Mouse (Mus musculus): ENCODE data around the gene Clec18a. TPM values are rescaled to one million over a fixed set of nuclear protein-coding genes. Genes with fewer than 3 reads are reported as not detected.

The Clec18a gene
- polyA plus RNA-seq, 1 experiment, result 0.71 TPM

- no peak for DNase-seq (ENCODE audit: low read depth)
Measured at GRCm38 (mm10) chr8:111055031-111055634, 37.1 kb downstream of the Clec18a start.

GRCm38 (mm10) chr8:111053827-111054518, 38.3 kb downstream of the Clec18a start:
- TF ChIP-seq POLR2A (IDR thresholded peaks at IDR 0.05; ENCODE audit: borderline replicate concordance, extremely low read depth, insufficient read depth, insufficient read length, poor library complexity, severe bottlenecking) (no peak), CTCF (IDR thresholded peaks at IDR 0.05; ENCODE audit: borderline replicate concordance, extremely low read depth, insufficient read depth, insufficient read length) (no peak)
- DNase-seq (ENCODE audit: low read depth), result no peak

More at GRCm38 (mm10) chr8:111055031-111055634, 37.1 kb downstream of the Clec18a start:
- TF ChIP-seq CTCF (IDR thresholded peaks at IDR 0.05; ENCODE audit: borderline replicate concordance, extremely low read depth, insufficient read depth, insufficient read length) (no peak), POLR2A (IDR thresholded peaks at IDR 0.05; ENCODE audit: borderline replicate concordance, extremely low read depth, insufficient read depth, insufficient read length, poor library complexity, severe bottlenecking) (no peak)

DNA sequence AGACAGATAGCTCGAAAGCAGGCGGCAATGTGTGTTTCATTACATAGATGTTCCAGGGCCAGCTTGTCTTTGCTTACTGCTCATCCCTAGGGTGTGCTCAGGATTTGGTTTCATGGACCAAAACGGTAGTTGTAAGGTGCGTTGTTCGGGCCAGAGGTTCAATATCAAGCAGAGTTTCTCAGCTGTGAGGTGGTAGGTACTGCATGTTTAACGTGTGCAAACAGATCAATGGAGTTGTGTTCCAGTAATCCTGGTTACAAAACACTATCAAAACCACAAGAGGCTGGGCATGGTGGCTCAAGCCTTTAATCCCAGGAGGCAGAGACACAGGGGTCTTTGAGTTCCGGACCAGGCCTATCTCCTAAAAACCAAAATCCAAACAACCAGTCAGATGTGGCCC, 43.1 kb downstream of the Clec18a start:
- no peak for TF ChIP-seq CTCF (IDR thresholded peaks at IDR 0.05; ENCODE audit: borderline replicate concordance, extremely low read depth, insufficient read depth, insufficient read length)
- no peak for TF ChIP-seq POLR2A (IDR thresholded peaks at IDR 0.05; ENCODE audit: borderline replicate concordance, extremely low read depth, insufficient read depth, insufficient read length, poor library complexity, severe bottlenecking)
- DNase-seq (ENCODE audit: low read depth), result no peak

- no peak for TF ChIP-seq CTCF (IDR thresholded peaks at IDR 0.05; ENCODE audit: borderline replicate concordance, extremely low read depth, insufficient read depth, insufficient read length)
- no peak for TF ChIP-seq POLR2A (IDR thresholded peaks at IDR 0.05; ENCODE audit: borderline replicate concordance, extremely low read depth, insufficient read depth, insufficient read length, poor library complexity, severe bottlenecking)
- DNase-seq (ENCODE audit: low read depth), result no peak
Measured at GRCm38 (mm10) chr8:111048694-111049093, 43.5 kb downstream of the Clec18a start.

- TF ChIP-seq CTCF (IDR thresholded peaks at IDR 0.05; ENCODE audit: borderline replicate concordance, extremely low read depth, insufficient read depth, insufficient read length) (peak; percentile 35; the same call in 1 of the 2 replicates), POLR2A (IDR thresholded peaks at IDR 0.05; ENCODE audit: borderline replicate concordance, extremely low read depth, insufficient read depth, insufficient read length, poor library complexity, severe bottlenecking) (no peak)
- DNase-seq (ENCODE audit: low read depth), result no peak
Measured at GRCm38 (mm10) chr8:111044003-111044734, 48.1 kb downstream of the Clec18a start.

GRCm38 (mm10) chr8:111042546-111042945, 49.7 kb downstream of the Clec18a start:
- TF ChIP-seq POLR2A (IDR thresholded peaks at IDR 0.05; ENCODE audit: borderline replicate concordance, extremely low read depth, insufficient read depth, insufficient read length, poor library complexity, severe bottlenecking) (no peak), CTCF (IDR thresholded peaks at IDR 0.05; ENCODE audit: borderline replicate concordance, extremely low read depth, insufficient read depth, insufficient read length) (no peak)
- no peak for DNase-seq (ENCODE audit: low read depth)

- no peak for DNase-seq (ENCODE audit: low read depth)
- TF ChIP-seq POLR2A (IDR thresholded peaks at IDR 0.05; ENCODE audit: borderline replicate concordance, extremely low read depth, insufficient read depth, insufficient read length, poor library complexity, severe bottlenecking) (no peak), CTCF (IDR thresholded peaks at IDR 0.05; ENCODE audit: borderline replicate concordance, extremely low read depth, insufficient read depth, insufficient read length) (no peak)
Measured at GRCm38 (mm10) chr8:111036591-111036990, 55.6 kb downstream of the Clec18a start.

GRCm38 (mm10) chr8:111034276-111034675, 58.0 kb downstream of the Clec18a start:
- peak; percentile 46 for DNase-seq (ENCODE audit: low read depth)
- TF ChIP-seq CTCF (IDR thresholded peaks at IDR 0.05; ENCODE audit: borderline replicate concordance, extremely low read depth, insufficient read depth, insufficient read length) (no peak), POLR2A (IDR thresholded peaks at IDR 0.05; ENCODE audit: borderline replicate concordance, extremely low read depth, insufficient read depth, insufficient read length, poor library complexity, severe bottlenecking) (no peak)

DNA sequence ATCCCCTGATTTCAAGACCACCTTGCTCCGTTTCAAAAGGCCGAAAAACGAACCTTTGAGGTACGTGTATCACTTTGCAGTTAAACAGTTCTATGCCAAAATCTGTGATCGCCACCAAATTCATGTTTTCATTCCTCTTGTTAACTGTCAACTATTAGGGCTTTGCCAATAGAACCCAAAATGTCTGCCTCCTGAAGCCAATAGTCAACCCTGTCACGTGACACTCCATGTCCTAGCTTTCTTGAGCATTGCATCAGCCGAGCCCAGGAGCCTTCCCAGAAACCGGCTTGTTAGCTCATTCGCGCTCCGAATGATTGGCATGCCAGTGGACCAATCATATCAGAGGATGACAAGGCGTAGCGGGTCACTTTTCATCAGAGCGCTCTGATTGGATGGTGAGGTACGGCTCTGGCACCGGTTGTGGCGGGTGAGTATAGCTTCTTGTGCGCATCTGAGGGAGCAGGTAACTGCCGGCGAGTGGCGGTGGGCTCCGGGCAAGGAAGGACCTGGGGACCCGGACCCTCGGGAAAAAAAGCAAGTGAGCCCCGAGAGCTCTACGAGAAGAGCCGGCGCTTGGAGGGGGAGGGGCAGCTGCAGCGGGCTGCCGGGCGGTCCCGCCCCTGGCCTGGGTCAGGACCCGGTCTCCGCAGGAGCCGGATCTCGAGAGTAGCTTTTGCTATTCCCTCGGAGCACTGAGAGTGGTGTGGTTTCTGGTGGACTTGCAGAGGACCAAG, 58.6 kb downstream of the Clec18a start:
- DNase-seq (ENCODE audit: low read depth), result peak; percentile 100
- peak; percentile 27; the same call in 1 of the 2 replicates for TF ChIP-seq POLR2A (IDR thresholded peaks at IDR 0.05; ENCODE audit: borderline replicate concordance, extremely low read depth, insufficient read depth, insufficient read length, poor library complexity, severe bottlenecking)
- TF ChIP-seq CTCF (IDR thresholded peaks at IDR 0.05; ENCODE audit: borderline replicate concordance, extremely low read depth, insufficient read depth, insufficient read length), result no peak

GRCm38 (mm10) chr8:111032916-111033315, 59.3 kb downstream of the Clec18a start, which contains the start of gene Aars:
TSS of gene Aars (plus strand) at chr8:111033144.
- no peak for TF ChIP-seq CTCF (IDR thresholded peaks at IDR 0.05; ENCODE audit: borderline replicate concordance, extremely low read depth, insufficient read depth, insufficient read length)
- no peak for TF ChIP-seq POLR2A (IDR thresholded peaks at IDR 0.05; ENCODE audit: borderline replicate concordance, extremely low read depth, insufficient read depth, insufficient read length, poor library complexity, severe bottlenecking)
- DNase-seq (ENCODE audit: low read depth), result no peak

DNA sequence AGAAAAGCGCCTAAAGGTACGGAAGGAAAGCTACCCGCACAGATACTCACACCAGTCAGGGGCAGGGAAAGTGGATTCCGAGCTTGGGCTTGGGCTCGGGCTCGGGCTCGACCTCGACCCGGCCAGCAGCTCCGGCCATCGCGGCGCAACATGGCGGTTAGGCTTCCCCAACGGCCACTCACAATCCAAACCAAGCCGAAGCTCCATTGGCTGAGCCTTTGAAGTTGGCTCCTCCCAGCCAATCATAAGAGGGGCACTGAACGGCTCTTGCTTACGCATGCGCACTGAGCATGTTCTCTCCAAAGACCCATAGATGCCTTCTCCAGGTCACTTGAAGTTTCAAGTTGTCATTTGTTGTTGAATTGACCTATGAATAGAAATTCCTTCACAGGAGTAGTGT, 60.7 kb downstream of the Clec18a start, which contains the start of gene Ddx19b:
Gene Ddx19b (minus strand): TSS at position 180 of the 400 bp plus-strand sequence.
- no peak for DNase-seq (ENCODE audit: low read depth)

More for the DNA sequence above, 60.7 kb downstream of the Clec18a start, which contains the start of gene Ddx19b:
- TF ChIP-seq CTCF (IDR thresholded peaks at IDR 0.05; ENCODE audit: borderline replicate concordance, extremely low read depth, insufficient read depth, insufficient read length) (no peak), POLR2A (IDR thresholded peaks at IDR 0.05; ENCODE audit: borderline replicate concordance, extremely low read depth, insufficient read depth, insufficient read length, poor library complexity, severe bottlenecking) (no peak)
